Mouse (Mus musculus): Measurements from ENCODE around the gene Zbed5.
A peak's percentile ranks its signal among the peaks of the same experiment; 100 is the strongest.
"Not testable (repeated sequence)": the region's sequence is repeated elsewhere in the genome, so short reads cannot be mapped to it uniquely, and the experiment has no call there.

Gene Zbed5

GRCm38 (mm10) chr5:129909147-129909546 lies 13.6 kb downstream of the Zbed5 start:
- DNase-seq: no peak

- DNase-seq: no peak
These were observed 14.1 kb downstream of the Zbed5 start for GRCm38 (mm10) chr5:129909591-129909990.

GRCm38 (mm10) chr5:129914024-129914423 lies 18.5 kb downstream of the Zbed5 start:
- peak; percentile 31 to 44 for DNase-seq

DNA sequence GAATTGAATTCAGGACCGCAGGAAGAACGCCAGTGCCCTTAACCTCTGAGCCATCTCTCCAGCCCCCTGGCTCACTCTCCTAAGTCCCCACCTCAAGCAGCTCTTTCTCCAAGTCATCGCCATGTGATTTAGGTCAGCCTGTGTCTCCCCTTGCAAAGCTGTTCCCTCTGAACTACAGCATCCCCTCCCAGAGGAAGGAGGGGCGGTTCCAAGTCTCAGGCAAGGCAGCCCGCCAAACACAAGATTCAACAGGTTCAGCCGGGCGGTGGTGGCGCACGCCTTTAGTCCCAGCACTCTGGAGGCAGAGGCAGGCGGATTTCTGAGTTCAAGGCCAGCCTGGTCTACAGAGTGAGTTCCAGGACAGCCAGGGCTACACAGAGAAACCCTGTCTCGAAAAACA lies 20.0 kb downstream of the Zbed5 start:
- DNase-seq: not testable (repeated sequence)

DNA sequence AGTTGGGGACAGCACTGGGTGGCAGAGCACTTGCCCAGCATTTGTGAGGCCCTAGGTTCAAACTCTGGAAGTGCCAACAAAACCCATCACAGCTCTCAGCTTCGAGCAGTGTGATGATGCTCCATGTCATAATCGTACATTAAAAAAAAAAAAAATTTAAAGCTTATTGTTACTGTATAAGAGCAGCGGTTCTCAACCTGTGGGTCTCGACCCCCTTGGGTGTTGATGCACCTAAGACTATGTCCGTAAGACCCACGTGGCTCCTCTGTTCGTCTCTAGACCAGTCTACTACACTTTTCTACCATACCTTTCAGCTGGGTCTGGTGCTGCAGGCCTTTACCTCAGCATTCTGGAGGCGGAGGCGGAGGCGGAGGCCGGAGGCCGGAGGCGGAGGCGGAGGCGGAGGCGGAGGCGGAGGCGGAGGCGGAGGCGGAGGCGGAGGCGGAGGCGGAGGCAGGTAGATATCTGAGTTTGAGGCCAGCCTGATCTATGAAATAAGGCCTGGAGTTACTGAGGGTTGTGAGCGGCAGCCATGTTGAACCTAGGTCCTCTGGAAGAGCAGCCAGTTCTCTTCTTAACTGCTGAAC lies 22.6 kb downstream of the Zbed5 start:
- DNase-seq: no peak

- peak; percentile 20 to 28 for DNase-seq
These were observed 23.2 kb downstream of the Zbed5 start for GRCm38 (mm10) chr5:129918752-129919151.

DNA sequence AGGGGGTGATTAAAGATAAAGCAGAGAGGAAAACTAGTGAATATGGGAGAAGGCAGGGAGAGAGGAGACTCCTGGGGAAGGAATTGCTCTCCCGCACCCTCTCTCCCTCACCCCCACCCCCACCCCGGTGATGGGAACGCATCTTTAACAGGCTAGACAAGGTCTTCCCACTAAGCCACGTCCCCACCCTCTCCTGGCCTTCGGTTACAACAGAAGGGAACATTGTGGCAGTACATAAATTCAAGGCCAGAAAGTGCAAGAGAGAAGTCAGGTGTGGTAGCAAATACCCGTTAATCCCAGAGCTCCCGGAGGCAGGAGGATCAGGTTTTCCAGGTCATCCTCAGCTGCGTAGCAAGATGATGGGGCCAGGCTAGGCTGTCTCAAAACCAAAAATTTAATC lies 23.8 kb downstream of the Zbed5 start:
- DNase-seq: no peak

DNA sequence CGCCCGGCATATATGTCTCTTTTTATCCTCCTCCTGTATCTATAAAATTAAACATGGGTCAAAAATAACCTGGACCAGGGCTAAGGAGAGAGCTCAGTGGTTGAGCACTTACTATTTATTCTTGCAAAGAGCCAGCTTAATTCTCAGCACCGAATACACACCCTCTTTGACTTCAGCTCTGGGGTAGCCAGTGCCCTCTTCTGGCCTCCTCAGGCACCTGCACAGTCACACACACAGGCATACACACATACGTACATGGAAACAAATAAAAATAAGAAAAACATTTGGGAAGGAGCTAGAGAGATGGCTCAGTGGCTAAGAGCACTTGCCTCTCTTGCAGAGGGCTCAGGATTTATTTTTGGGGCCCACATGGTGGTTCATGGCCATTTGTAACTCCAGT lies 26.4 kb downstream of the Zbed5 start:
- DNase-seq: no peak

- peak; percentile 58 to 74 for DNase-seq
These were observed 29.4 kb downstream of the Zbed5 start for GRCm38 (mm10) chr5:129924820-129925452.

DNA sequence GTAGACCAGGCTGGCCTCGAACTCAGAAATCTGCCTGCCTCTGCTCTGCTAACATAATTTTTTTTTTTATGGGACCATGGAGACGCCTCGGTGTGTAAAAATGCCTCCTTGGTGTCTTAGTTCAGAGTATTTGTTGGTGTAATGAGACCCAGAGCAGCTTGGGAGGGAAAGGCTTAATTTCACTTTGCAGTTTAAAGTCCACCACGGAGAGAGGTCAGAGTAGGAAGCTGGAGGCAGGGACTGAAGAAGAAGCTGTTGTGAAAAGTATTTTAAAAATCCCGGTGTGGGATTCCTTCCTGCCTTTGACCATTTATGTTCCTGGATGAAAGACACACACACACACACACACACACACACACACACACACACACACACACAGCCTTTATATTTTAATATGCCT lies 30.4 kb downstream of the Zbed5 start:
- peak; percentile 26 to 65 for DNase-seq

- DNase-seq: peak; percentile 80 to 83
These were observed 34.7 kb downstream of the Zbed5 start for GRCm38 (mm10) chr5:129929924-129930855.

DNA sequence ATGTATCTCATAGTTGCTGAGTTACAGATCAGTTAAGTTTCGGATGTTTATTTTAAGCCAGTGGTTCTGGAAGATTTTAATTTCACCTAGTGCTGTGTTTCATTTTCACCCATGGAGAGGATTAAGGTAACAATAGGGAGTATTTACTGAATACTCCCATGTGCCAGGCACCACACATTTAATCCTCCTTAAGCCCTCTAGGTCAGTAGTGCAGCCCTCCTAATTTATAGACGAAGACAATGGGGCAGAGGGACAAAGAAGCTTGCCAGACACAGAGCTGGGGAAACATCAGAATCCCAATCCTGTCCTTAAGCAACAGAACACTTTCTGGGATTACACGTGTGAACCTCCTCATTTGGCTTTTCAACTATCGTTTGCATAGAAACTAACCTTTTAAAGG lies 41.4 kb downstream of the Zbed5 start:
- no peak for DNase-seq

GRCm38 (mm10) chr5:129940281-129940680 lies 44.8 kb downstream of the Zbed5 start:
- no peak for DNase-seq

DNA sequence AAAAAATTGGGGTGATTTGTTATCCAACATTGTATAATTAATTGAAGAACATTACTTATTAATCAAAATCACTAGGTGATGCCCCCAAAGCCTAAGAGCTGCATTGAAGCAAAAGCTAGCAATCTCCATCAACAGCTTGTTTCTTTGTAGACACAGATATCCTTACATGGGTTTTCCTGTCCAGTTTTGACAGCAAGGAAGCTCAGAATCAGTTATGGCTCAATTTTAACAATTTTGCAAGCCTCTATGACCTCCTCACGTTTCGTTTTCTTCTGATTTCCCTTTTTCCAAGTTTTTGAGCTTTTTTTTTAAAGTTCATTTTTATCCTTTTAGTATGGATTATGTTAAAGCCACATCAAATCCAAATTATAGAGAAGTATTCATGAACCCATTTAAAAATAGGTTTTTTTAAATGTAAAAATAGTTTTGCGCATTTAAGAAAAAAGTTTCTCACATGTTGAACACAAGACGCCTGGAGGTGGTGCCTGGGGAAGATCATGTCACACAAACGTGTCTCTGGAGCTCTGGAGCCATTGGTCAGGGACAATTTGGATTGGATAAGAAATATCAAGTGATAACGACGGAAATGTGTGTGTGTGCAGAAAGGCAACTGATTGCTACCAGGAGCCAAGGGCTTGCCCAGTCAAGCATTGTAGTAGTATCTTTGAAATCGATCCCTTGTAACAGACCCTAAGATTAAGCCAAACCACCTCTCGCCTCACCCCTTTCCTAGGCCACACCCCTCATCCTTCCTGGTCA lies 45.4 kb downstream of the Zbed5 start:
- DNase-seq: no peak

DNA sequence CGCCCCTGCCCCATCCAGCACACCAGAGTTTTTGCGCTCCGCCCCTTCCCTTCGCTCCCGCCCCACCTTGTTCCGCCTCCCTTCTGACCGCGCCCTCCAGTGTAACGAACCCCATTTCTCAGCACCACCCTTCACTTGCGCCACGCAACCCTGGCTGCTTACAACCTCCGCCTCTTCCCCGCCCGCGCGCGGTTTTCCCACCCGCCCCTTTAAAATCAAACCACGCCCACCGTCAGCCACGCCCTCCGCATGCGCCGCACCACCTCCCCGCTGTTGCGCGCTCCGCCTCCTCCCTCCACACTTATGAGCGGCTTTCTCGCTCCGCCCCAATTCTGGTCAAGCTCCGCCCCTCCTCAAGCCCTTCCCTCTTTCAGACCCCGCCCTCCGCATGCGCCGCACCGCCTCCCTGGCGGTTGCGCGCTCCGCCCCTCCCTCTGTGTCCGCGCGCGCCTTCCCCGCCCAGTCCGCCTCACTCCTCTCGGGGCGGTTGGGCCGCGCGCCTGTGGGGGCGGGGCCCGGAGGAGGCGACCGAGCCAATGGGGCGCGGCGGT lies 46.0 kb downstream of the Zbed5 start, which contains the start of gene Vkorc1l1:
Vkorc1l1 (plus strand) TSS at position 476 of the 551 bp plus-strand sequence.
- DNase-seq: peak; percentile 98 to 99

DNA sequence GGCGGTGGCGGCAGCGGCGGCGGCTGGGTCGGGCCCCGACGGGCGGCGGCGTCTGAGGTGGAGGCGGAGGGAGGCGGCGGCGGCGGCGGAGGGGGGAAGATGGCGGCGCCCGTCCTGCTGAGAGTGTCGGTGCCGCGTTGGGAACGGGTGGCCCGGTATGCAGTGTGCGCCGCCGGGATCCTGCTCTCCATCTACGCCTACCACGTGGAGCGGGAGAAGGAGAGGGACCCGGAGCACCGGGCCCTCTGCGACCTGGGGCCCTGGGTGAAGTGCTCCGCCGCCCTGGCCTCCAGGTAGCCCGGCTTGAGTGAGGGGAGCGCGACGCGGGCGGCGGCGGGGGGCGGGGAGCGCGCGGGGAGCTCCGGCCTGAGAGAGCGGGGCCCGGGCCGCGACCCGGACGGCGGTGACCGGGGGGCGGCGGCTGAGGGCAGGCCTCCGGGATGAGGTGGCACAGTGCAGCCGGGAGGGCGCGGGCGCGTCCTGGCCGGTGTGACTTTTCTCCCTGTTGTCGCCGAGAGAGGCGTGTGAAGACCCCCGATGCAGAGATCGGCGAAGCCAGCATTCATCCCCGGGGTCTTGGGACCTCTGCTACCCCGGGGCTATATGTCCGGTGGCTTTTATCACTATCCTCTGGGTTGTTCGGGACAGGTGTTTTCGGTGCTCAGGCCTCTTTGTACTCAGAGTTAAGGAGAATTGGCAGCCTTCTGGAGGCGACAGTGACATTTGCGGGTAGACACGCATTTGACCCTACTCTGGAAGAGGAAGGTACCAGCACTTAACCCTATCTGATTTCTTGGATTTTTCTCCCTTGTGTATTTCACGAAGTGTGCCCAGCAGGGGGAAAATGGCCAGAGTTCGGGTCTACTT lies 46.8 kb downstream of the Zbed5 start:
- DNase-seq: peak; percentile 12 to 53

GRCm38 (mm10) chr5:129943402-129943801 lies 47.9 kb downstream of the Zbed5 start:
- DNase-seq: no peak

DNA sequence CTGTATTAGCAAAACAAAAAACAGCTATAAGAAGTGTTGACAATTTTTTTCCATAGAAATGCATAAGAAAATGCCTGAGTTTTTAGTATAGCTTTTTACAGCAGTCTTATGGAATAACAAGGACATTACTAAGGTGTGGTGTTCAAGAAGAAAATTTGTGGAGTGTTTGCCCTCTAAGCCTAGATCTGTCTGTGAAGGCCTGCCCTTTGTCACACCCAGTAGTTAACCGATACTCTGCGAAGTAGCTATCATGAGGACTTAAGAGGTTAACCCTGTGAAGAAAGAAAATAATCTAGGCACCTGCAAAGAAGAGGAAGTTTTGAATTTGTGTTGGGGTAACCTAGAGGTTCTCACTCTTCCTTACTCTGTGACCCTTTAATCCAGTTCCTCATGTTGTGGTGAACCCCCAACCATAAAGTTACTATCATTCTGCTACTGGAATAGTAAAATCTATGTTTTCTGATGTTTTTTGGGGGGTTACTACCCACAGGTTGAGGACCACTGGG lies 52.1 kb downstream of the Zbed5 start:
- no peak for DNase-seq

DNA sequence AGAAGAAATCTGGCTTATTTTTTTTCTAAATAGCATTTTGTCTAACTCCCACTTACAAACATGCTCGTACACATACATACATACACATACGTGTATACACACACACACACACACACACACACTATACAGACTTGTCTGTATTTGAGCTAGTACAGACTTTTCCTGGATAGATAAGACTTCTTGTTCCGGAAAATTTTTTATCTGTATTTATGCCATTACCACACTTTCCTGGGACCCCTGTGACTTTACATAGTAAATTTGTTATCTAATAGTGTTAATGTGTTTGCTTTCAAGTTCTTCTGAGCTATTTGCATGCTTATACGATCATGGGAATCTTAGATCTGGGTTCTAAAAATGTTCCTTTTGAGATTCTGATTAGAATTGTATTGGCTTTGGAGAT lies 56.6 kb downstream of the Zbed5 start:
- DNase-seq: no peak
